Mouse (Mus musculus) midbrain, postnatal 0 days (tissue): ENCODE results near the gene Sirt2. TPM values are rescaled to one million over a fixed set of nuclear protein-coding genes. Genes with fewer than 3 reads are reported as not detected.

Experiments used
- ATAC-seq: fragments of 200-750 bp; cut with Nextera tagmentation; 2 replicates; pipeline ENCODE4 v1.8.0; 2017; ENCODE audit warnings: moderate number of reproducible peaks, mild to moderate bottlenecking, moderate TSS enrichment, moderate library complexity; ENCODE audit not compliant: low FRiP score
- DNase-seq: peaks from one replicate; pipeline ENCODE4 v3.0.0-alpha.2; 2015; ENCODE audit warnings: low spot score
- H3K27ac ChIP-seq: fragments of 300-500 bp; sonication (generic); 2 replicates; pipeline ENCODE4 v1.5.1; 2014; ENCODE audit warnings: low read depth, mild to moderate bottlenecking, low read length, mixed read lengths
- H3K27me3 ChIP-seq: fragments of 300-500 bp; sonication (generic); 2 replicates; pipeline ENCODE4 v1.6.1; 2014; ENCODE audit warnings: low read length, control low read depth, mixed read lengths; ENCODE audit not compliant: insufficient read depth
- H3K36me3 ChIP-seq: fragments of 300-500 bp; sonication (generic); 2 replicates; pipeline ENCODE4 v1.6.1; 2014; ENCODE audit warnings: low read length, control low read depth, mixed read lengths; ENCODE audit not compliant: insufficient read depth
- H3K4me1 ChIP-seq: fragments of 300-500 bp; sonication (generic); 2 replicates; pipeline ENCODE4 v1.6.1; 2014; ENCODE audit warnings: mild to moderate bottlenecking, control low read depth, antibody characterized with exemption, low read length, mixed read lengths; ENCODE audit not compliant: insufficient read depth
- H3K4me2 ChIP-seq: fragments of 300-500 bp; sonication (generic); 2 replicates; pipeline ENCODE4 v1.6.1; 2014; ENCODE audit warnings: low read depth, mild to moderate bottlenecking, low read length, mixed read lengths; ENCODE audit not compliant: poor library complexity, severe bottlenecking
- H3K4me3 ChIP-seq: fragments of 300-500 bp; sonication (generic); 2 replicates; pipeline ENCODE4 v1.5.1; 2014; ENCODE audit warnings: low read depth, mild to moderate bottlenecking, low read length, moderate library complexity
- H3K9ac ChIP-seq: fragments of 300-500 bp; sonication (generic); replicated peaks from 2 replicates; pipeline ENCODE4 v1.6.1; 2014; ENCODE audit warnings: mild to moderate bottlenecking, low read length, moderate library complexity, mixed read lengths; ENCODE audit not compliant: poor library complexity, severe bottlenecking
- H3K9me3 ChIP-seq: fragments of 300-500 bp; sonication (generic); 2 replicates; pipeline ENCODE4 v1.6.1; 2016; ENCODE audit warnings: low read length, control low read depth
- CTCF ChIP-seq: IDR thresholded peaks from 2 replicates; pipeline ENCODE4 v1.5.1; 2016; ENCODE audit warnings: antibody characterized with exemption, mild to moderate bottlenecking
- WGBS: fragments of 180-500 bp; shearing (Covaris S2); extraction: QIAGEN DNeasy Blood & Tissue Kit; methylation state at CpG from one replicate; pipeline ENCODE4 v1.1.7; 2014; 5-methylcytosine and 5-hydroxymethylcytosine counted together
- polyA plus RNA-seq: library from polyadenylated mRNA; unstranded; fragments of >200 nt; fragmentation: Nextera tagmentation; extraction: Ambion mirVana; gene quantifications from 2 replicates; pipeline ENCODE4 v1.2.1, GENCODE M21; 2015
- total RNA-seq: library from RNA; depleted of rRNA; stranded (reverse); fragments of >200 nt; gene quantifications from 2 replicates; pipeline ENCODE4 v1.2.3, GENCODE M21; 2014

Gene Sirt2
- total and polyA plus RNA-seq, 2 experiments from 2014 or later, result 85.9 to 111 TPM

GRCm38 (mm10) chr7:28811640-28812275 is 45.2 kb downstream of the Sirt2 start:
- Histone ChIP-seq H3K27me3 (no peaks in the 10 kb centered on the region), H3K27ac (no peak overlapping the region), H3K4me1 (peaks cover 15% of the 10 kb centered on the region; the same call in 1 of the 2 replicates), H3K4me2 (peak overlapping the region; percentile 62), H3K9ac (peak overlapping the region; percentile 95), H3K9me3 (no peaks in the 10 kb centered on the region), H3K4me3 (peak overlapping the region; percentile 74), H3K36me3 (peaks cover 34% of the 10 kb centered on the region)
- DNase-seq (no peak), ATAC-seq (no peak)
- WGBS, result 12% methylated on average over 7 of the region's 7 CpGs
- no peak for TF ChIP-seq CTCF

- Histone ChIP-seq H3K4me1 (peaks cover 15% of the 10 kb centered on the region; the same call in 1 of the 2 replicates), H3K27me3 (no peaks in the 10 kb centered on the region), H3K4me2 (peak overlapping the region; percentile 62), H3K9me3 (no peaks in the 10 kb centered on the region), H3K27ac (no peak overlapping the region), H3K36me3 (peaks cover 39% of the 10 kb centered on the region), H3K9ac (peak overlapping the region; percentile 15; the same call in 1 of the 2 replicates), H3K4me3 (peak overlapping the region; percentile 74)
- ATAC-seq (no peak), DNase-seq (no peak)
- TF ChIP-seq CTCF, result no peak
- WGBS, result 67% methylated on average over 4 of the region's 4 CpGs
These were observed 45.9 kb downstream of the Sirt2 start for GRCm38 (mm10) chr7:28812436-28812835.

GRCm38 (mm10) chr7:28812949-28813348 is 46.4 kb downstream of the Sirt2 start:
- Histone ChIP-seq H3K4me2 (peak overlapping the region; percentile 62), H3K27me3 (no peaks in the 10 kb centered on the region), H3K27ac (no peak overlapping the region), H3K9me3 (no peaks in the 10 kb centered on the region), H3K4me1 (peaks cover 15% of the 10 kb centered on the region; the same call in 1 of the 2 replicates), H3K36me3 (peaks cover 44% of the 10 kb centered on the region), H3K9ac (no peak overlapping the region), H3K4me3 (0 out of 2 replicates have a peak overlapping the region, but pooled peaks have one; percentile 2)
- ATAC-seq (no peak), DNase-seq (no peak)
- 75% methylated on average over 5 of the region's 5 CpGs for WGBS
- TF ChIP-seq CTCF, result peak; percentile 43

- no peak overlapping the region for H3K4me2 ChIP-seq
- no peak overlapping the region for H3K9ac ChIP-seq
- peaks cover 52% of the 10 kb centered on the region for H3K36me3 ChIP-seq
- no peak overlapping the region for H3K4me3 ChIP-seq
- no peak for TF ChIP-seq CTCF
- DNase-seq, result no peak
- H3K27me3 ChIP-seq, result no peaks in the 10 kb centered on the region
- peaks cover 12% of the 10 kb centered on the region; the same call in 1 of the 2 replicates for H3K4me1 ChIP-seq
- no peak overlapping the region for H3K27ac ChIP-seq
- WGBS, result 85% methylated on average over 5 of the region's 5 CpGs
- no peaks in the 10 kb centered on the region for H3K9me3 ChIP-seq
- ATAC-seq, result no peak
These were observed 47.9 kb downstream of the Sirt2 start for GRCm38 (mm10) chr7:28814306-28815034.

GRCm38 (mm10) chr7:28815230-28815629 is 48.7 kb downstream of the Sirt2 start:
- H3K9me3 ChIP-seq, result no peaks in the 10 kb centered on the region
- no peaks in the 10 kb centered on the region for H3K27me3 ChIP-seq
- no peak overlapping the region for H3K27ac ChIP-seq
- no peak overlapping the region for H3K4me3 ChIP-seq
- no peak for TF ChIP-seq CTCF
- H3K36me3 ChIP-seq, result peaks cover 59% of the 10 kb centered on the region
- WGBS, result 91% methylated on average over 9 of the region's 9 CpGs
- DNase-seq, result no peak
- no peak overlapping the region for H3K4me2 ChIP-seq
- ATAC-seq, result no peak
- no peak overlapping the region for H3K9ac ChIP-seq
- H3K4me1 ChIP-seq, result peaks cover 12% of the 10 kb centered on the region; the same call in 1 of the 2 replicates

- no peak for TF ChIP-seq CTCF
- no peaks in the 10 kb centered on the region for H3K9me3 ChIP-seq
- no peak for DNase-seq
- H3K27ac ChIP-seq, result no peak overlapping the region
- H3K36me3 ChIP-seq, result peaks cover 69% of the 10 kb centered on the region
- no peak for ATAC-seq
- peaks cover 12% of the 10 kb centered on the region; the same call in 1 of the 2 replicates for H3K4me1 ChIP-seq
- H3K4me3 ChIP-seq, result no peak overlapping the region
- H3K27me3 ChIP-seq, result no peaks in the 10 kb centered on the region
- no peak overlapping the region for H3K9ac ChIP-seq
- WGBS, result 82% methylated on average over 9 of the region's 9 CpGs
- no peak overlapping the region for H3K4me2 ChIP-seq
These were observed 49.7 kb downstream of the Sirt2 start for GRCm38 (mm10) chr7:28816201-28816600.
